Mouse (Mus musculus) gastrocnemius, postnatal 10 days (tissue): ENCODE data around the gene Hist1h2br. TPM values are rescaled to one million over a fixed set of nuclear protein-coding genes. Genes with fewer than 3 reads are reported as not detected.
"Not testable (repeated sequence)": the region's sequence is repeated elsewhere in the genome, so short reads cannot be mapped to it uniquely, and the experiment has no call there.

Source experiments
- DNase-seq: peaks from one replicate; pipeline ENCODE4 v3.0.0; 2021; ENCODE audit warnings: mixed read lengths
- microRNA-seq, 2 experiments: library from miRNA; unstranded; fragments of <30 nt; microRNA quantifications; one replicate each; pipeline ENCODE4 v1.2.0; 2021
- total RNA-seq, 2 experiments: library from RNA; stranded (reverse); gene quantifications; 2 replicates each; pipeline ENCODE4 v1.2.3; 2021

The Hist1h2br gene
- total RNA-seq, 2 experiments from 2014 or later = 139 to 146 TPM

DNA sequence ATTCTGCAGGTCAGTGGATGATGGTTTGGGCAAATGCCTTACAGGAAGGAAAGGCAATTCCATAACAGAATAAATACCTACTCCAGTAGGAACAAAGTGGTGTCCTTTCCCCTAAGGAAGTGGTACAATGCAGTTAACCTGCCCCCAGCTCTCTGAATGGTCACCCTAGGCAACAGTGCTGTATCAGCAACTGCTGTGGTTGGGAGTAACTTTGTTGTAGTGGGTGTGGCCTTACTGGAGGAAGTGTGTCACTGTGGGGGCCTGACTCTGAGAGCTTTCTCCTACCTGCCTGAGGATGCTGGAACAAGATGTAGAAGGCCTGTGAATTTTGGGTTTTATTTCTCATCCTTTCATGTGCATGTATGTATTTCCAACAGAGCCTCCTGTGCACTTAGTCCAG lies 12.8 kb downstream of the Hist1h2br start:
- DNase-seq = not testable (repeated sequence)

DNA sequence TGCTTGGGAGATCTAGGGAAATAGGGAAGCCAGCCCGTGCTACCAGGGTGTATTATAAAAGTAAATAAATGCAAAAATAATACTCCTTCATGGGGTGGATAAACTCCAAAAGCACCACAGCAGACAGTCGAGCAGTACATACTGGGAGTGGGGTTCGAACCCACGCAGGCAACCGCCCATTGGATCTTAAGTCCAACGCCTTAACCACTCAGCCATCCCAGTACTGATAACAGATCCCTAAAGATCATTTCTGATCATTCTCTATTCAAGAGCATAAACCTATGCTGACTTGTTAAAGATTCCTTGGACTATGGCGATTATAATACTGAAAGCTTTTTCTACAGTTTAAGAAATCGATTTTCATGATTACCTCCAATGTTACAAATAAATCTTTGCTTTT lies 14.3 kb downstream of the Hist1h2br start:
- no peak for DNase-seq

DNA sequence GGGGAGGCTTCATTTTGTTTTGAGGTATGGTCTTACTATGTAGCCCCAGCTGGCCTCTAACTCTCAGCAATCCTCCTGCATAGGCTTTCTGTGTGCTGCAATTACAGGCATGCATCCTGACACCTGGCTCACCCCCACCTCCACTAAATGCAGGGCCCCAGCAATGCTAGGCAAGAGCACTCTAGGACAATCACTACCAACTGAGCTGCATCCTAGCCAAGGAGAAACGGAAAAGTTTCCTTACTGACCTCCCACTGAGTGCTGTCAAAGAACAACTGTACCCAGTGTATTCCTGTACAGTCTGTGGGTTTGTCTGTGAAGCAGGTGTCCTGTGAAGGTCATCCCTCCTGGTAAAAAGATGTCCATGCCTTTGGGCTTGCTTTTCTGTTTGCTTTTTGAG lies 17.2 kb downstream of the Hist1h2br start:
- not testable (repeated sequence) for DNase-seq

DNA sequence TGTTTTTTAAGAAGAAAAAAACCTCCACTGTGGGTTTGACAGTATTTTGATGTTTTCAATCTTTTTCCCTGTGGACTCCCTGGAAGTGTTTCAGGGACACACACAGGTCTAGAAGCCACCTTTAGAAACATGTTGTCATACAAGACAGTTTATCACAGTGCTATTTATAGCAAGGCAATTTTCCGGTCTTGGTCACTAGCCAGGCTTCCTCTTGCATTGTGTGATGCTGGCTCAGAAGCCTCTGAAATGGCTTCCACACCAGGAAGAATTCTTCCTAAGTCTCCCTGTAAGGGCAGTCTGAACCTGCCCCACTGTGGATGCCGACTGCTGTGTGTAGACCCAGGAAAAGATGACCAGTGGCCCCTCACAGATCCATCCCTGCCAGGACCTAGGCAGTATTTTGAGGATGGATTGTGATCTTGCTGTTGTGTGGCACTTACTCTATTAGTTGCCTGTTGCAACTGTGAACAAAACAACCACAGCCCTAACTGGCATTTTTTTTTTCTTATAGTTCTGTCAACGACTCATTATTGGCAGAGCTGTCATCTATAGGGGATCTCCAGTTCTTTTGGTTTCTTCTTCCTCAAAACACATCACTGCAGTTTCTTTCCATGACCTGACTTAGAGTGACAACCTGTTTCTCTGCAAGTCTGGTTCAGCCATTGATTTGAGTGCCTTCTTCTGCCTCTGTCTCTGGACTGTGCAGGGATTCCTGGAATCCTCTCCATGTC lies 18.8 kb downstream of the Hist1h2br start:
- peak; percentile 29 for DNase-seq

DNA sequence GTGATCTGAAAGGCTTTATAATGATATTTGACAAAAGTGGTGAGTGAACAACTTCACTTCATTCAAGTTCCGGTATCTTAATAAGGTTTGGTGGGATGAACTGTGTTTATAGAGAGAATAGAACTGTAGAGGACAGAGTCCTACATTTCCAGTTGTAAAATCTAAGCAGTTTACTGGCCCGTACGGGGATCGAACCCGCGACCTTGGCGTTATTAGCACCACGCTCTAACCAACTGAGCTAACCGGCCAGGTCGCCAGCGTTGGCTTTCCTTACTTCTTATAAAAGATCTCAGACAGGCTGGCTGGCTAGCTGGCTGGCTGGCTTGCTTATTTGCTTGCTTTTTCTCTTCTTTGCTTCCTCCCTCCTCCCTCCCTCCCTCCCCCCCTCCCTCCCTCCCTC lies 21.6 kb downstream of the Hist1h2br start:
- no peak for DNase-seq

DNA sequence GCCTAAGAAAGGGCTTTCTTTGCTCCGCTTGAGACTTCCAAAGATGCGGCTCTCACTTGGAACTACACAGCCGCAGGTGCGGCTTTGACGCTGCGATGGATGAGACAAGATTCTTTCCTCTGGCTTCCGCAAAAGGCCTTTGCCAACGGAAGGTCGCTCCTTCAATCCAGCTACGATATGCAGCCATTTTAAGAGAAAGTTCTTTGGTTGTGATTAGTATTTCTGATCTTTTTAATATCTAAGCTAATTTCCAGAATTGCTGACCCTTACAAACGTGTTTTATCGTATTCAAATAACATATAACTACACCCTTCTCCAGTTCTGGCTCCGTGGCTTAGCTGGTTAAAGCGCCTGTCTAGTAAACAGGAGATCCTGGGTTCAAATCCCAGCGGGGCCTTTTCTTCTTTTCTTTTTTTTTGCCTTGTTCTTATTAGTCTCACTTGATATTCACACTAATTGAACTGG lies 22.2 kb downstream of the Hist1h2br start:
- no peak for DNase-seq

DNA sequence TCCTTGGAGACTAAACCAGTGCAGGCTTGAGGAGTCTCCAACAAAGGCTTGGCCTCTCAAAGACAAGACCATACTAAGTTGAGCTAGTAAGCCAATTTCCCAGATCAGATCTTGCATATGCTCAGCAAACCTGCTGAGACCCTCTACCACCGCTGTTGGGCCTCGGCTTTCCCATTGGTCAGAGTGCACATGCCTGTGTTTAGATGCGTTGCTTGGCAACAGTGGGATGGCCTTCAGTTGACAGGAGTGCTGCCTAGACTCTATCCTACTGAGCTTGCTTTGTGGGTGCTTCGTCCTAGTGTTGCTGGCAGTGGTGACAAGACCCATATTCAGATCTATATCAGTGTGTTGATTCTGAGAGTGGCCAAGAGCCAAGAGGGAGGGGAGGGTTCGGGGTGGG lies 28.1 kb downstream of the Hist1h2br start:
- no peak for DNase-seq

DNA sequence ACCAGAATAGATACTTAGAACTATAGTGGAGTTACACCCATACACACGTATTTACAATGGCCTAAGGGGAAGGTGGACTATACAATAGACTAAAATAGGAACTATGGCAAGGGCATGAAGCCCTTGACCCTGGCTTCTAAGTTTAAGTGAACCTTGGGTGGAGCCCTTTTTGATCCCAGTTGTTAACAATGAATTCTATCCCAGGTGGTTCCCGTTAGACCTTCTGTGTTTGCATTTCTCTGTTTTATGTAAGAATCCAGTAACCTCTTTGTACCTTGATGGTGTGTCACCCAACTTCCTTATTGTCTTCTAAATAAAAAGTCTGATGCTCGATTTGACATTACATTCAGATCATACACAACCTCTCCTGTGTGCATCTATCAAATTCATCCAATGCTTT lies 32.0 kb downstream of the Hist1h2br start:
- not testable (repeated sequence) for DNase-seq

DNA sequence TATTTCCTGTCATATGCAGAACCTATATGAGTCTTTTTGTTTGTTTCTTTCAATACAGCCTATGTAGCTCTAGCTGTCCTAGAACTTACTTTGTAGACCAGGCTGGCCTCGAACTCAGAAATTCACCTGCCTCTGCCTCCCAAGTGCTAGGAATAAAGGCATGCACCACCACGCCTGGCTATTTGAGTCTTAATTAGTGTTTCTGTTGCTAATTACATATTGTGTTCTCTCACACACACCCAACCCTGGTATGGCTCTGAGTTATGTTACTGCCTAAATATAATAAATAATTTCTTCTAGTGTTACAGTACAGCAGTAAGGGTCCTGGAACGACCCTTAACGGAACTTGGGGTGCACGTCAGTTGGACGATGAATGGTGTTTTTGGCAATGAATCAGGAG lies 47.2 kb downstream of the Hist1h2br start:
- no peak for DNase-seq

DNA sequence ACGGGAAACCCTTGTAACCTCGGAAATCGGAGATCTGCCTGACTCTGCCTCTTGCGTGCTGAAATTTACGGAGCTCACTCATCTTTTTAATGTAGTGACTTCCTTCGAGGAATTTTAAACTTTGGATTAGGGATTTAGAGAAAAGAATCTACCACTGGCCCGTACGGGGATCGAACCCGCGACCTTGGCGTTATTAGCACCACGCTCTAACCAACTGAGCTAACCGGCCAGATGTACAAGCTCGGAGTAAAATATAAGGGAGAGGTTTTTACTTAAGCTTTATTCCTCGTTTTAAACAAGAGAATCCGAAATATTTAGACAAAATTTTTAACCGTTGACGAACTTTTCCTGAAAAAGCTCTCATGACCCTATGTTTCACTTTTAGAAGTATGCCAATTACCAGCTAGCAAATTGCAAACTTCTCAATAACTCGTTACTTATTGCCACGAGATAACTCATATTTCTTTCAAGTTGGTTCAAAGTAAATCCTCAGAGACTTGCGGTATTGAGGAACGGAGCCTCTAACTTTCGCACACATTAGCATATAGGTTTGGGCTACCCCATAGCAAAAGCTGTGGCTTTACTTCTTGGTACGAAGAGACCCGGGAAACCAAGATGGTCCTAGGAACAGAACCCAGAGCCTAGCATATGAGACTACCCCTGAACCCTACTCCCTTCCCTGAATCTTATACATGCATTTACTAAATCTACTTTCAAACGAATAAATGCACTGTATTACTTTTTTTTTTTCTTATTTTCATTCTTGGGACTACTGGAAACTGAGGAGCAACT lies 48.5 kb downstream of the Hist1h2br start:
- DNase-seq = no peak

DNA sequence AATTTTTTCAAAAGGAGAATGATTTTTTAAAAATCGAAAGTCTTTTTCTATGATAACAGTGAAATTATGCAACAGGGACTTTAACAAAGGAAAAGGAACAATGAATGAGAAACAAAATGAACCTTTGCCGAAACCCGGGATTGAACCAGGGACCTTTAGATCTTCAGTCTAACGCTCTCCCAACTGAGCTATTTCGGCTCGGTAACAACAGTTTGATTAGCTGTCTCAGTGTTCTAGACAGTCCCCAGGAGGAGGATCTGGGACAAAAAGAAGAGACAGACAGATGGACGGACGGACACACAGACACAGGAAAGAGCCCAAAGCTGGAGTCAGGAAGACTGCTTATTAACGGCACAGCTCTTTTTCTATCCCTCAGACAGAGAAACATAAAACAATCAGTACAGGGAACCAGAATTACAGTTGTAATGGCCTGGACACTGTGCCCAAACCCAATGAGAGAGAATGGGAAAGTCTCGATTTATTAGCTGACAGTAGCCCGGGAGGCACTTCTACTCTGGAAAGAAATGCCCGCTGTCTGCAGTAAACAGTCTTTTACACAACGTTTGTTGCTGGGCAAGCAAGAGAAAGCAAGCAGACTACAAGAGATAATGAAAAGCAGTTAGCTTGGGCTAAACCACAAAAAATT lies 49.3 kb downstream of the Hist1h2br start:
- no peak for DNase-seq

DNA sequence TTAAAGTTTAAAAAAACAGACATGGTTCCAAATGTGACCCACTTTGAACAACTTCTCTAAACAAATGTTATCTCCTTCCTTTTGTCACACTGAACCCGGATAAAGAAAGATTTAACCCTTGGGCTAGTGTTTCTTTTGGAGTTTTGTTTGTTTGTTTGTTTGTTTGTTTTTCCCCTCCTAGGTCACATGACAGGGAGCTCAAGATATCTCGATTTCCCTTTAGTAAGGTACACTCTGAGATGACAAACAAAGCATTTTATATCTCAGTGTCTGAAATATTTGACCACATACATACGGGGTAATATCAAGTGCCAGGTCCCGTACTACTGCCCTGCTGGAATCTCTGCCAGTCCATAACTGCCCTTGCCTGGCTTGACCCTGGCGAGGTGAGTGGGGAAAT lies 49.9 kb downstream of the Hist1h2br start:
- no peak for DNase-seq

DNA sequence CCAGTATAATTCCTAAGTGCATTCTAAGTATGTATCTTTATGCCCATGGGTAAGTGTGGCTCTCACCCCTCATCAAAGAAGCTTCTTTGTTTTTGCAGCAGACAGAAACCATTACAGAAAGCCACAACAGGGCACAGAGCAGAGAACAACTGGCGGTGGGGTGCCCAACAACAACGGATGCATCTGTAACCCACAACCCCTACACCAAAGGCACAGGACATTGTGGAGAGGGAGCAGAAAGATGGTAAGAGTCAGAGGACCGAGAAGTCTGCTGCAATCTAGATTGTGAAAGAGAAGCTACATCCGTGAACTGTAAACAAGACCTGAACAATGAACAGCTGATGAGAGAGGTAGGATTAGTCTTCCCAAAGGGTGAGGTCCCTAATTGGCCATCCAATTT lies 51.0 kb downstream of the Hist1h2br start:
- no peak for DNase-seq

Small RNAs within 50 kb of the gene (microRNA-seq; reads per million reads assigned to microRNA genes)
- gene Gm19658 (0 reads per million in 2 experiments), gene Gm44346 (0 reads per million in 2 experiments), gene Gm44466 (0 reads per million in 2 experiments)

Other genes with a start within 250 kb of the Hist1h2br start
- not detected for gene Olfr1362, start 219.7 kb upstream of the Hist1h2br start, total RNA-seq
- not detected for gene Olfr11, start 191.2 kb upstream of the Hist1h2br start, total RNA-seq
- not detected for gene Olfr1361, start 170.4 kb upstream of the Hist1h2br start, total RNA-seq
- gene Olfr1360, start 156.3 kb upstream of the Hist1h2br start, total RNA-seq = not detected
- gene Olfr1359, start 135.6 kb upstream of the Hist1h2br start, total RNA-seq = not detected
- gene Hist1h2bl, start 117.6 kb upstream of the Hist1h2br start, total RNA-seq = 100 to 1,000 TPM; 184 to 186 TPM
- gene Hist1h2ai, start 117.3 kb upstream of the Hist1h2br start, total RNA-seq = 100 to 1,000 TPM; 125 TPM
- gene Hist1h3h, start 116.1 kb upstream of the Hist1h2br start, total RNA-seq = 100 to 1,000 TPM; 240 to 265 TPM
- 10 to 100 TPM; 50.7 to 68.7 TPM for gene Hist1h2bm, start 111.7 kb upstream of the Hist1h2br start, total RNA-seq
- 10 to 100 TPM; 32.2 to 32.7 TPM for gene Hist1h4j, start 98.7 kb upstream of the Hist1h2br start, total RNA-seq
- 100 to 1,000 TPM; 439 to 508 TPM for gene Hist1h4k, start 83.2 kb upstream of the Hist1h2br start, total RNA-seq
- gene Hist1h2ak, start 79.9 kb upstream of the Hist1h2br start, total RNA-seq = 10 to 100 TPM; 71.7 to 78.9 TPM
- gene Hist1h2bn, start 79.6 kb upstream of the Hist1h2br start, total RNA-seq = 100 to 1,000 TPM in 1 of 2 experiments, 10 to 100 TPM in 1; 94.7 to 110 TPM
- gene Hist1h1b, start 53.1 kb upstream of the Hist1h2br start, total RNA-seq = 100 to 1,000 TPM; 122 to 129 TPM
- 100 to 1,000 TPM; 199 to 235 TPM for gene Hist1h3i, start 50.4 kb upstream of the Hist1h2br start, total RNA-seq
- 10 to 100 TPM; 37.8 to 38.8 TPM for gene Hist1h2an, start 46.5 kb upstream of the Hist1h2br start, total RNA-seq
- 10 to 100 TPM; 78.8 to 79.4 TPM for gene Hist1h2bp, start 46.3 kb upstream of the Hist1h2br start, total RNA-seq
- gene Hist1h2bq, start 23.5 kb upstream of the Hist1h2br start, total RNA-seq = 100 to 1,000 TPM; 140 to 150 TPM
- gene Hist1h2ao, start 23.3 kb upstream of the Hist1h2br start, total RNA-seq = 100 to 1,000 TPM; 240 to 250 TPM
- 100 to 1,000 TPM; 345 to 353 TPM for gene Hist1h4m, start 22.0 kb upstream of the Hist1h2br start, total RNA-seq
- gene Hist1h4n, start 1.5 kb upstream of the Hist1h2br start, total RNA-seq = 10 to 100 TPM; 17.9 to 46.6 TPM
- 100 to 1,000 TPM in 1 of 2 experiments, 10 to 100 TPM in 1; 86.5 to 153 TPM for gene Hist1h2ap, start 236 bp upstream of the Hist1h2br start, total RNA-seq
- 1 to 10 TPM in 1 of 2 experiments, under 1 TPM in 1; 0.73 to 1.2 TPM for gene Zfp184, start 111.4 kb downstream of the Hist1h2br start, total RNA-seq
- not detected for gene Pom121l2, start 147.5 kb downstream of the Hist1h2br start, total RNA-seq
- gene Prss16, start 176.0 kb downstream of the Hist1h2br start, total RNA-seq = not detected
- 100 to 1,000 TPM; 171 to 199 TPM for gene Hist1h2ah, start 201.8 kb downstream of the Hist1h2br start, total RNA-seq
- gene Hist1h2bk, start 202.1 kb downstream of the Hist1h2br start, total RNA-seq = 100 to 1,000 TPM; 209 to 249 TPM
- gene Hist1h4i, start 207.6 kb downstream of the Hist1h2br start, total RNA-seq = 10 to 100 TPM; 77.9 to 89.2 TPM
- gene Hist1h2ag, start 209.2 kb downstream of the Hist1h2br start, total RNA-seq = 100 to 1,000 TPM; 133 to 135 TPM
- 100 to 1,000 TPM; 117 to 122 TPM for gene Hist1h2bj, start 209.5 kb downstream of the Hist1h2br start, total RNA-seq